Mouse (Mus musculus) kidney, postnatal 0 days (tissue): ENCODE results near the gene Mmp20. TPM values are rescaled to one million over a fixed set of nuclear protein-coding genes. Genes with fewer than 3 reads are reported as not detected.

ENCODE experiments used
- ATAC-seq: fragments of 200-750 bp; cut with Nextera tagmentation; replicated peaks from 2 replicates; pipeline ENCODE4 v1.8.0; 2017; ENCODE audit warnings: low read depth, moderate number of reproducible peaks, moderate TSS enrichment, moderate library complexity; ENCODE audit not compliant: low FRiP score
- DNase-seq: peaks from one replicate; pipeline ENCODE4 v3.0.0-alpha.2; 2016; ENCODE audit warnings: low spot score
- H3K27ac ChIP-seq: fragments of 300-500 bp; sonication (generic); 2 replicates; pipeline ENCODE4 v1.5.1; 2014; ENCODE audit warnings: mild to moderate bottlenecking
- H3K27me3 ChIP-seq: fragments of 300-500 bp; sonication (generic); 2 replicates; pipeline ENCODE4 v1.6.1; 2014; ENCODE audit warnings: low read length, mixed read lengths; ENCODE audit not compliant: insufficient read depth
- H3K36me3 ChIP-seq: fragments of 300-500 bp; sonication (generic); 2 replicates; pipeline ENCODE4 v1.6.1; 2014; ENCODE audit warnings: low read length, mixed read lengths; ENCODE audit not compliant: insufficient read depth
- H3K4me1 ChIP-seq: fragments of 300-500 bp; sonication (generic); replicated peaks from 2 replicates; pipeline ENCODE4 v1.6.1; 2014; ENCODE audit warnings: antibody characterized with exemption, low read length, mixed read lengths; ENCODE audit not compliant: insufficient read depth
- H3K4me2 ChIP-seq: fragments of 300-500 bp; sonication (generic); 2 replicates; pipeline ENCODE4 v1.6.1; 2014; ENCODE audit warnings: mild to moderate bottlenecking, low read length, moderate library complexity, mixed read lengths
- H3K4me3 ChIP-seq: fragments of 300-500 bp; sonication (generic); replicated peaks from 2 replicates; pipeline ENCODE4 v1.5.1; 2014; ENCODE audit warnings: low read depth, low read length
- H3K9ac ChIP-seq: fragments of 300-500 bp; sonication (generic); 2 replicates; pipeline ENCODE4 v1.6.1; 2014; ENCODE audit warnings: low read depth, low read length
- H3K9me3 ChIP-seq: fragments of 300-500 bp; sonication (generic); replicated peaks from 2 replicates; pipeline ENCODE4 v1.6.1; 2016; ENCODE audit warnings: low read length, inconsistent platforms, mixed read lengths
- CTCF ChIP-seq: IDR thresholded peaks from 2 replicates; pipeline ENCODE4 v1.5.1; 2016; ENCODE audit warnings: antibody characterized with exemption, low read depth, mild to moderate bottlenecking, moderate library complexity
- WGBS: fragments of 180-500 bp; shearing (Covaris S2); extraction: QIAGEN DNeasy Blood & Tissue Kit; methylation state at CpG from one replicate; pipeline ENCODE4 v1.1.7; 2014; 5-methylcytosine and 5-hydroxymethylcytosine counted together
- polyA plus RNA-seq: library from polyadenylated mRNA; unstranded; fragments of >200 nt; fragmentation: Nextera tagmentation; extraction: Ambion mirVana; gene quantifications from 2 replicates; pipeline ENCODE4 v1.2.1, GENCODE M21; 2015

The Mmp20 gene
- polyA plus RNA-seq, 1 experiment from 2014 or later = 0.13 TPM

DNA sequence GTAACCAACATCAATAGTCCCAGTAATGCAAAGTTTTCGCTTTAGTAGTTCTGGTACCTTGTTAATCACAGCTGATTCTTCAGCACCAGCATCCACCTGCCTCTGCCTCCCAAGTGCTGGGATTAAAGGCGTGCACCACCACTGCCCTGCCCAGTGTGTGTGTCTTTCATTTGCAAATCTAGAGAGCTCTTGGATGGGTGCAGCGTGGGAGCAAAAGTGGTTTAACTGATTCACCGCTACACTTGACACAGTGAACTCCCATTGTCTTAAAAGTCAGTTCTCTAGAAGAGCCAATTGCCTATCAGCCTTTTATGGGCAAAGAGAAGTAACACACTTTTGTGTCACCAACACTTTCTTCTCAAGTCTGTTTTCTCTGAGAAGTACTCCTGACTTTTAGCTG, 83.2 kb downstream of the Mmp20 start:
- no peak for TF ChIP-seq CTCF
- no peak overlapping the region for H3K4me3 ChIP-seq
- H3K4me1 ChIP-seq = no peaks in the 10 kb centered on the region
- 84% methylated on average over 4 of the region's 4 CpGs for WGBS
- H3K36me3 ChIP-seq = no peaks in the 10 kb centered on the region
- ATAC-seq (no peak), DNase-seq (no peak)
- no peak overlapping the region for H3K27ac ChIP-seq
- H3K9ac ChIP-seq = no peak overlapping the region
- H3K4me2 ChIP-seq = no peak overlapping the region
- no peaks in the 10 kb centered on the region for H3K9me3 ChIP-seq
- H3K27me3 ChIP-seq = no peaks in the 10 kb centered on the region

GRCm38 (mm10) chr9:7714062-7714907, 86.3 kb downstream of the Mmp20 start:
- H3K9ac ChIP-seq = no peak overlapping the region
- H3K27ac ChIP-seq = no peak overlapping the region
- H3K4me3 ChIP-seq = no peak overlapping the region
- no peaks in the 10 kb centered on the region for H3K36me3 ChIP-seq
- no peaks in the 10 kb centered on the region for H3K4me1 ChIP-seq
- H3K9me3 ChIP-seq = no peaks in the 10 kb centered on the region
- H3K4me2 ChIP-seq = no peak overlapping the region
- 35% methylated on average over 4 of the region's 4 CpGs for whole genome bisulfite sequencing
- peak; percentile 77 for TF ChIP-seq CTCF
- no peaks in the 10 kb centered on the region for H3K27me3 ChIP-seq
- ATAC-seq (peak; percentile 49), DNase-seq (peak; percentile 81)

- no peaks in the 10 kb centered on the region for H3K9me3 ChIP-seq
- H3K36me3 ChIP-seq = no peaks in the 10 kb centered on the region
- no peak overlapping the region for H3K4me2 ChIP-seq
- no peak overlapping the region for H3K27ac ChIP-seq
- WGBS = 68% methylated on average over 2 of the region's 2 CpGs
- no peaks in the 10 kb centered on the region for H3K27me3 ChIP-seq
- no peak for TF ChIP-seq CTCF
- ATAC-seq = no peak
- H3K4me1 ChIP-seq = no peaks in the 10 kb centered on the region
- H3K9ac ChIP-seq = no peak overlapping the region
- H3K4me3 ChIP-seq = no peak overlapping the region
- no peak for DNase-seq
These were observed 86.8 kb downstream of the Mmp20 start for GRCm38 (mm10) chr9:7714908-7715175.

DNA sequence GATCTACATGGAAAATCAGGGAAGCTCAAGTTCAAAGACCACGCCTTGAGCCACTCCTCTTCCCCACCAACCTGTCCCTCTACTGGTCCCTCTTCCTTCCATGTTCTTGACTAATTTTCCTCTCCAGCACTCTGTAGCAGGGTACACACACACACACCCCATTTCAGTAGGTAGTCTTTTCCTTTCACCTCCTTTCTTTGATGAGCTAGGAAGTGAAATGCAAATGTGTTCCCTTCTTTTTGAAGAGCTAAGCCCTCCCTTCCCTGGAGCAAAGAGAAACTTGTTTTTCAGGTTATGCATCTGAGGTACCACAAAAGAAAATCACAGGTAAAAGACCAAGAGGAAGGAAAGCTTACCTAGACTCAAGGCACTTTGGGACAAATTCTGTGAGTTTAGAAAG, 93.5 kb downstream of the Mmp20 start:
- no peak overlapping the region for H3K4me3 ChIP-seq
- ATAC-seq (no peak), DNase-seq (no peak)
- no peak overlapping the region for H3K9ac ChIP-seq
- no peak overlapping the region for H3K27ac ChIP-seq
- TF ChIP-seq CTCF = no peak
- H3K36me3 ChIP-seq = no peaks in the 10 kb centered on the region
- no peak overlapping the region for H3K4me2 ChIP-seq
- WGBS = 96% methylated on average over 1 of the region's 1 CpGs
- H3K9me3 ChIP-seq = no peaks in the 10 kb centered on the region
- no peaks in the 10 kb centered on the region for H3K27me3 ChIP-seq
- H3K4me1 ChIP-seq = no peaks in the 10 kb centered on the region

Other genes with a start within 250 kb of the Mmp20 start
- not detected in 2 replicates for gene Mmp1b, start 240.2 kb upstream of the Mmp20 start, polyA plus RNA-seq
- gene Mmp3, start 182.4 kb upstream of the Mmp20 start, polyA plus RNA-seq = not detected in 2 replicates
- 0.07 TPM in 1 of 2 replicates, not detected in the other for gene Mmp10, start 125.9 kb upstream of the Mmp20 start, polyA plus RNA-seq
- 0.86 and 1.3 TPM in 2 replicates for gene Mmp8, start 69.8 kb upstream of the Mmp20 start, polyA plus RNA-seq
- gene Mmp27, start 56.8 kb upstream of the Mmp20 start, polyA plus RNA-seq = not detected in 2 replicates
- gene Mmp7, start 63.9 kb downstream of the Mmp20 start, polyA plus RNA-seq = 0.32 TPM in 1 of 2 replicates, not detected in the other
- gene Tmem123, start 135.8 kb downstream of the Mmp20 start, polyA plus RNA-seq = 96.1 and 101 TPM in 2 replicates
- 36.4 and 37.4 TPM in 2 replicates for gene Birc2, start 208.8 kb downstream of the Mmp20 start, polyA plus RNA-seq
- gene Birc3, start 245.0 kb downstream of the Mmp20 start, polyA plus RNA-seq = 5.3 and 7.2 TPM in 2 replicates